Mouse (Mus musculus) ES-Bruce4 (cell line): Measurements from ENCODE around the gene Banf1. TPM values are rescaled to one million over a fixed set of nuclear protein-coding genes. Genes with fewer than 3 reads are reported as not detected.

Experiments
- H3K27ac ChIP-seq: 2 replicates; pipeline ENCODE4 v1.5.1; 2012; ENCODE audit warnings: low read length, inconsistent platforms; ENCODE audit not compliant: insufficient read depth
- H3K27me3 ChIP-seq: 2 replicates; pipeline ENCODE4 v1.6.1; 2012; ENCODE audit warnings: mild to moderate bottlenecking, low read length, inconsistent platforms; ENCODE audit not compliant: control insufficient read depth, poor library complexity, insufficient read depth, severe bottlenecking
- H3K36me3 ChIP-seq: 2 replicates; pipeline ENCODE4 v1.6.1; 2012; ENCODE audit warnings: inconsistent platforms, mild to moderate bottlenecking, low read length, moderate library complexity; ENCODE audit not compliant: control insufficient read depth, poor library complexity, insufficient read depth, severe bottlenecking
- H3K4me1 ChIP-seq: one replicate; pipeline ENCODE4 v1.8.1; 2011; ENCODE audit warnings: low read length; ENCODE audit not compliant: control insufficient read depth, insufficient read depth
- H3K4me3 ChIP-seq: 2 replicates; pipeline ENCODE4 v1.5.1; 2011; ENCODE audit warnings: low read depth, mild to moderate bottlenecking, low read length
- H3K9ac ChIP-seq: 2 replicates; pipeline ENCODE4 v1.6.1; 2012; ENCODE audit warnings: low read depth, mild to moderate bottlenecking, inconsistent platforms; ENCODE audit not compliant: poor library complexity, severe bottlenecking
- H3K9me3 ChIP-seq: replicated peaks from 2 replicates; pipeline ENCODE4 v1.6.1; 2012; ENCODE audit warnings: mild to moderate bottlenecking, low read length, inconsistent platforms; ENCODE audit not compliant: control insufficient read depth, poor library complexity, insufficient read depth, severe bottlenecking
- CTCF ChIP-seq: IDR thresholded peaks from one replicate; pipeline ENCODE4 v1.8.1; 2011; ENCODE audit warnings: low read depth, low read length
- EP300 ChIP-seq: IDR thresholded peaks from 2 replicates; pipeline ENCODE4 v1.6.1; 2011; ENCODE audit warnings: low read depth, low read length; ENCODE audit not compliant: insufficient read depth
- POLR2A ChIP-seq: IDR thresholded peaks from one replicate; pipeline ENCODE4 v1.8.1; 2011; ENCODE audit warnings: low read length; ENCODE audit not compliant: insufficient read depth
- polyA plus RNA-seq: library from polyadenylated mRNA; stranded (reverse); fragments of >200 nt; gene quantifications from 2 replicates; pipeline ENCODE4 v1.2.4, GENCODE M21; 2011; ENCODE audit warnings: low read depth; ENCODE audit not compliant: missing spikeins, insufficient read depth, insufficient read length

The Banf1 gene
- polyA plus RNA-seq, 1 experiment = 370 TPM

DNA sequence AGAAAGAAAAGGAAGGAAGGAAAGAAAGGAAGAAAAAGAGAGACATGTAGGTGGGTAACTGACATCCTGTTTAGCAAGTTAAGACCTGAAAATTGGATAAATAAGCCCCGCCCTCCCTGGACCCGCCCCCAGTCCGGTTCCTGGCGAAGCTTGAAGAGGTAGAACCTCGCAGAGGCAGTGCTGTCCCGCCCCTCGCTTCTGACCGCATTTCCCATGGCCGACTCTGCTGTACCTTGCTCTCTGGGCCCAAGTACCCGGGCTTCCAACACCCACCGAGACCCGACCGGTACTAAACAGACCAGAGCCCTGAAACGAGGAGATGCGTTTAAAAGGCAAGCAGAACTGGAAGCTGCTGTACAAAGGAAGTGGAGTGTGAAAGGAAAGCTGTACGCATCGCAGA is 43.2 kb downstream of the Banf1 start:
- Histone ChIP-seq H3K9me3 (peaks cover 4% of the 10 kb centered on the region), H3K27me3 (no peaks in the 10 kb centered on the region), H3K36me3 (no peaks in the 10 kb centered on the region), H3K9ac (no peak overlapping the region), H3K4me3 (no peak overlapping the region), H3K27ac (no peak overlapping the region), H3K4me1 (no peaks in the 10 kb centered on the region)
- TF ChIP-seq CTCF (no peak), POLR2A (no peak), EP300 (no peak)

Other genes with a start within 250 kb of the Banf1 start
- 24.5 and 24.7 TPM in 2 replicates for gene Klc2, start 248.6 kb downstream of the Banf1 start, polyA plus RNA-seq
- 18.3 and 22.0 TPM in 2 replicates for gene Pacs1, start 94.0 kb downstream of the Banf1 start, polyA plus RNA-seq
- gene Sf3b2, start 71.7 kb downstream of the Banf1 start, polyA plus RNA-seq = 179 and 185 TPM in 2 replicates
- gene Gal3st3, start 68.8 kb downstream of the Banf1 start, polyA plus RNA-seq = 2.5 and 2.9 TPM in 2 replicates
- not detected in 2 replicates for gene Catsper1, start 31.4 kb downstream of the Banf1 start, polyA plus RNA-seq
- 0.62 and 1.6 TPM in 2 replicates for gene Cst6, start 17.6 kb downstream of the Banf1 start, polyA plus RNA-seq
- gene Eif1ad, start 427 bp downstream of the Banf1 start, polyA plus RNA-seq = 33.1 and 36.6 TPM in 2 replicates
- gene Sart1, start 21.5 kb upstream of the Banf1 start, polyA plus RNA-seq = 49.1 and 67.8 TPM in 2 replicates
- gene Tsga10ip, start 35.4 kb upstream of the Banf1 start, polyA plus RNA-seq = 0.49 TPM in 1 of 2 replicates, not detected in the other
- 138 and 154 TPM in 2 replicates for gene Drap1, start 57.8 kb upstream of the Banf1 start, polyA plus RNA-seq
- gene AI837181, start 58.0 kb upstream of the Banf1 start, polyA plus RNA-seq = 17.5 and 21.9 TPM in 2 replicates
- gene Fosl1, start 80.4 kb upstream of the Banf1 start, polyA plus RNA-seq = 1.3 and 2.3 TPM in 2 replicates
- 3.3 and 4.2 TPM in 2 replicates for gene Ccdc85b, start 90.7 kb upstream of the Banf1 start, polyA plus RNA-seq
- gene Fibp, start 93.4 kb upstream of the Banf1 start, polyA plus RNA-seq = 37.7 and 47.6 TPM in 2 replicates
- 1.2 and 1.6 TPM in 2 replicates for gene Ctsw, start 101.3 kb upstream of the Banf1 start, polyA plus RNA-seq
- gene Efemp2, start 106.8 kb upstream of the Banf1 start, polyA plus RNA-seq = 21.5 and 24.6 TPM in 2 replicates
- 14.4 and 19.6 TPM in 2 replicates for gene Mus81, start 121.2 kb upstream of the Banf1 start, polyA plus RNA-seq
- 878 and 879 TPM in 2 replicates for gene Cfl1, start 123.3 kb upstream of the Banf1 start, polyA plus RNA-seq
- 0.99 and 1.5 TPM in 2 replicates for gene 1700020D05Rik, start 136.6 kb upstream of the Banf1 start, polyA plus RNA-seq
- gene Snx32, start 143.4 kb upstream of the Banf1 start, polyA plus RNA-seq = 6.4 and 7.7 TPM in 2 replicates
- gene Ovol1, start 193.5 kb upstream of the Banf1 start, polyA plus RNA-seq = 0.46 and 0.52 TPM in 2 replicates
- 1.9 TPM in 2 replicates for gene Ap5b1, start 200.9 kb upstream of the Banf1 start, polyA plus RNA-seq
- gene Rnaseh2c, start 234.7 kb upstream of the Banf1 start, polyA plus RNA-seq = 47.2 and 56.5 TPM in 2 replicates
- gene Kat5, start 243.1 kb upstream of the Banf1 start, polyA plus RNA-seq = 50.9 and 65.5 TPM in 2 replicates